Mouse (Mus musculus) E14TG2a.4 (cell line): Measurements from ENCODE around the gene Lss.

Experiments
- CTCF ChIP-seq: conservative IDR thresholded peaks from 2 replicates; pipeline ENCODE4 v1.5.1; 2014; ENCODE audit warnings: low read length
- NANOG ChIP-seq: IDR thresholded peaks from 2 replicates; pipeline ENCODE4 v1.6.1; 2014; ENCODE audit warnings: borderline replicate concordance, low read length, mixed read lengths
- POU5F1 ChIP-seq: IDR thresholded peaks from 2 replicates; pipeline ENCODE4 v1.6.1; 2014; ENCODE audit warnings: low read length, borderline replicate concordance

DNA sequence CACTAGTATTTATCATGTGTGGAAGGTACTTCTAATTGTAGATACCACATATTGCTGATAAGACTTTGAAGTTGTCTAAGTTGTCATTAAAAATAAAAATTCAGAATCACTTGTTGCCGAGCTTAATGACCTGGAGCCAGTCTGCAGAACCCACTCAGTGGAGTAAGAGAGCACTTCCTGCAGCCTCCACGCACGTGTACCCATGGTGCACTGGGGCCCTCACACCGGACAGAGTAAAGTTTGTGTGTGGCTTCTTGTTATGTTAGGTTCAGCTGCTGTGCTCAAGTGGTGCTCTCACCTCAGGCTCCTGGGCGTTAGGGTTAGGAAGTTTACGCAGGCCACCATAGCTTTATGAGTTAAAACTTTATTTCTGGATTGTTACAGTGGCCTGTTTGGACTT lies 35.9 kb upstream of the Lss start:
- no peak for TF ChIP-seq CTCF
- TF ChIP-seq NANOG: no peak
- TF ChIP-seq POU5F1: no peak
